Mouse (Mus musculus) megakaryocyte, embryonic 14.5 days (primary cell): ENCODE measurements around the gene Ccdc77.

Experiments used
- FLI1 ChIP-seq: IDR thresholded peaks from 2 replicates; pipeline ENCODE4 v1.6.1; 2012; ENCODE audit warnings: low read length, inconsistent platforms, mixed read lengths
- GATA1 ChIP-seq: IDR thresholded peaks from 3 replicates; pipeline ENCODE4 v1.6.1; 2012; ENCODE audit warnings: mixed read lengths, low read length, inconsistent platforms, borderline replicate concordance

DNA sequence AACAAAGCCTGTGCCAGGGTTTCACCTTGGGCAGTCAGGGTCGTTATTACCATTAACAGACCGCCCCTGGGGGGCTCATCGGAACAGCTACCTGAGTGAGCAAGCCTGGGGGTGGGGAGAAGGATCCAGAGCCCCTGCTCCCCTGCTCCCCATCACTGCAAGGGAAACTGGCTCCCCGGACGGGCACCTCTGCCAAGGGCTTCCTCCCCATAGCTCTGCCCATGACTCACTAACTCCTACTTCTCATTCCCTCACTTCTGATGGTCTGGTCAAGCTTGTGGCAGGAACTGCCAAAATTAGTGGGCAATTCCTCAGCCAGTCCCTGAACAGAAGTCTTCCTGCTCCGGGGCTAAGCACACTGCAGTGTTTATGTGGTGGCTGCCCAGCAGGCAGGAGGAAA is 88.9 kb downstream of the Ccdc77 start:
- no peak for TF ChIP-seq GATA1
- no peak for TF ChIP-seq FLI1
